Mouse (Mus musculus): ENCODE data around the gene Gm11060. TPM values are rescaled to one million over a fixed set of nuclear protein-coding genes. Genes with fewer than 3 reads are reported as not detected.

Gm11060 gene
- polyA plus RNA-seq, 1 experiment: not detected

- Histone ChIP-seq H3K27ac (ENCODE audit: control insufficient read depth, insufficient read depth, low read depth, low read length) (no peak overlapping the region), H3K36me3 (ENCODE audit: control insufficient read depth, insufficient read depth, low read length) (no peaks in the 10 kb centered on the region), H3K4me1 (ENCODE audit: control insufficient read depth, insufficient read depth, low read length) (peaks cover 10% of the 10 kb centered on the region), H3K27me3 (ENCODE audit: control insufficient read depth, insufficient read depth, low read length) (no peaks in the 10 kb centered on the region), H3K4me3 (ENCODE audit: control insufficient read depth, low read depth, low read length) (no peak overlapping the region)
- TF ChIP-seq POLR2A (IDR thresholded peaks at IDR 0.05; ENCODE audit: control insufficient read depth, low read depth, low read length): no peak
These were observed 47.7 kb downstream of the Gm11060 start for GRCm38 (mm10) chr2:105139471-105139870.

GRCm38 (mm10) chr2:105141371-105141770, 49.6 kb downstream of the Gm11060 start:
- Histone ChIP-seq H3K36me3 (ENCODE audit: control insufficient read depth, insufficient read depth, low read length) (no peaks in the 10 kb centered on the region), H3K4me1 (ENCODE audit: control insufficient read depth, insufficient read depth, low read length) (peaks cover 9% of the 10 kb centered on the region), H3K27me3 (ENCODE audit: control insufficient read depth, insufficient read depth, low read length) (no peaks in the 10 kb centered on the region), H3K27ac (ENCODE audit: control insufficient read depth, insufficient read depth, low read depth, low read length) (no peak overlapping the region), H3K4me3 (ENCODE audit: control insufficient read depth, low read depth, low read length) (no peak overlapping the region)
- TF ChIP-seq POLR2A (IDR thresholded peaks at IDR 0.05; ENCODE audit: control insufficient read depth, low read depth, low read length) (no peak), CTCF (IDR thresholded peaks at IDR 0.05; ENCODE audit: control insufficient read depth, insufficient read depth, insufficient replicate concordance, low read depth, low read length) (no peak)

Other genes with a start within 250 kb of the Gm11060 start
- gene Prrg4, start 242.1 kb upstream of the Gm11060 start, polyA plus RNA-seq (2012; rRNA removed): 0.08 and 0.17 TPM in 2 replicates
- 27.0 and 28.0 TPM in 2 replicates for gene Ccdc73, start 224.2 kb upstream of the Gm11060 start, polyA plus RNA-seq (2012; rRNA removed)
- gene Eif3m, start 74.9 kb upstream of the Gm11060 start, polyA plus RNA-seq (2012; rRNA removed): 28.3 and 29.7 TPM in 2 replicates
- gene Wt1, start 34.5 kb downstream of the Gm11060 start, polyA plus RNA-seq (2012; rRNA removed): 31.5 and 40.2 TPM in 2 replicates
- 0.56 and 1.2 TPM in 2 replicates for gene Them7, start 132.3 kb downstream of the Gm11060 start, polyA plus RNA-seq (2012; rRNA removed)